Mouse (Mus musculus): Measurements from ENCODE around the gene Lce3a.

The Lce3a gene

GRCm38 (mm10) chr3:92926130-92926529 is at the start of gene Lce3a:
Lce3a (minus strand) TSS chr3:92926230.
- DNase-seq (ENCODE audit: low spot score): no peak

- DNase-seq (ENCODE audit: low spot score): no peak
Measured at GRCm38 (mm10) chr3:92966761-92967160, 40.7 kb upstream of the Lce3a start, which contains the start of gene Lce3e. Lce3e (plus strand) TSS chr3:92967061.

DNA sequence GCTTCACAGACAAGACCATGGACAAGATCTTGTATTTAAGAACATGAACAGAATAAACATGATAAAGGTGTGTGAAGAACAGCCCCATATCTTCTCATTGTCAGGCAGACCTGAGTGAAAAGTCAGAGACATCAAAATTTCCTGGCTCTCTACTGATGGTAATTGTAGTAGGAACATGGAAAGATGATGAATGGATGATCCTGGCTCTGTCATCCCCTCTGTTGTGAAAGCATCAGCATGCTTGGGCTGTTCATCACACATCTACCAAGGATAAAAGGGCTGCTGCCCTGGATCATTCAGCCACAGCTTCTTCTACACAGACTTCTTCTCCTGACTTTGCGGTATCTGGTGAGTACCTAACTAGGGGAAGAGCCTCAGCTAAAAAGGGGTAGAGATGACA is 31.1 kb upstream of the Lce3a start, which contains the start of gene Lce3d:
Gene Lce3d, plus strand, starts transcription at position 301 of the 400 bp plus-strand sequence.
- DNase-seq (ENCODE audit: low spot score): no peak

DNA sequence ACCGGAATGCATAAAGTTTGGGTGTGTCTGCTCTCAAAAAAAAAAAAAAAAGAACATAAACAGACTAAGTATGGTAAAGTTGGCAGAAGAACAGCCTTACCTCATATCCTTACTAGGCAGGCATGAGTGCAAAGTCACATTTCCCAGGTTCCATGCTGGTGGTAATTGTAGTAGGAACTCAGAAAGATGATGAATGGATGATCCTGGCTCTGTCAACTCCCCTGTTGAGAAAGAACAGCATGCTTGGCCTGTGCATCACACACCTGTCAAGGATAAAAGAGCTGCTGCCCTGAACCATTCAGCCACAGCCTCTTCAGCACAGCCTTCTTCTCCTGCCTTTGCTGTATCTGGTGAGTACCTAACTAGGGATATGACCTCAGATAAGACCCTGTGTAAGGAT is 18.2 kb upstream of the Lce3a start, which contains the start of gene Lce3c:
Gene Lce3c, plus strand, starts transcription at position 301 of the 400 bp plus-strand sequence.
- DNase-seq (ENCODE audit: low spot score): no peak

DNA sequence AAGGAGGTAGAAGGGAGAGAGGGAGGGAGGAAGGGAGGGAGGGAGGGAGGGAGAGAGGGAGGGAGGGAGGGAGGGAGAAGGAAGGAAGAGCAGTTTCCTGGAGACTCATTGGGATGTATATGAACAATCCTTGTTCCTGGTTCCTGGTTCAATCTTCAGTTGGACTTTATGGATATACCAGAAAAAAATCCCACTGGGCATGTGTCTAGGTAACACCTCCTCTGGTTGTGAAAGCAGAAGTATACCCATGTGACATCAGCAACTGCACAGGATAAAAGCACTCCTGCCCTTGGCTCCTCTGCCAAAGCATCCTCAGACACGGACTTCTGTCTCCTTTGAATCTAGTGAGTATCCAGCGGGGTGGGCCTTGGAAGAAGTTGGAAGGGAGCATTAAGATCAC is 6.6 kb upstream of the Lce3a start, which contains the start of gene Lce3b:
Gene Lce3b, plus strand, starts transcription at position 301 of the 400 bp plus-strand sequence.
- DNase-seq (ENCODE audit: low spot score): no peak

- no peak for DNase-seq (ENCODE audit: low spot score)
Measured at GRCm38 (mm10) chr3:92920364-92920763, 5.7 kb downstream of the Lce3a start.

DNA sequence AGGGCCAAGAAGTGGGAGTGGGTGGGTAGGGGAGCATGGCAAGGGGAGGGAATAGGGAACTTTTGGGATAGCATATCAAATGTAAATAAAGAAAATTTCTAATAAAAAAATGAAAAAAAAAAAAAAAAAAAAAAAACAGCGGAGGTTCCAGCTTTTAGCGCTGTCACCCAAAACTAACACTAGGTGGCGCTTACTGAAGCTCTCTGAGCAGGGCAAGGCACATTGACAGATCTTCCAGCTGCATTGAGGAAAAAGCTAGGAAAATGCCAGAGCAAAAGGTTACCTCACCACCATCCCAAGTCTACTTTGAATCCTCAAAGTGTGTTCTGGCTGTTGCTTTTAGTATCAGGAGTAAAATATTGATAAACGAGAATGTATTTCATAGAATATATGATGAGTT is 18.5 kb downstream of the Lce3a start:
- DNase-seq (ENCODE audit: low spot score): no peak

GRCm38 (mm10) chr3:92905182-92905581 is 20.8 kb downstream of the Lce3a start:
- no peak for DNase-seq (ENCODE audit: low spot score)

GRCm38 (mm10) chr3:92903640-92904039 is 22.4 kb downstream of the Lce3a start:
- no peak for DNase-seq (ENCODE audit: low spot score)

- DNase-seq (ENCODE audit: low spot score): peak; percentile 14
Measured at GRCm38 (mm10) chr3:92902992-92903391, 23.0 kb downstream of the Lce3a start.

DNA sequence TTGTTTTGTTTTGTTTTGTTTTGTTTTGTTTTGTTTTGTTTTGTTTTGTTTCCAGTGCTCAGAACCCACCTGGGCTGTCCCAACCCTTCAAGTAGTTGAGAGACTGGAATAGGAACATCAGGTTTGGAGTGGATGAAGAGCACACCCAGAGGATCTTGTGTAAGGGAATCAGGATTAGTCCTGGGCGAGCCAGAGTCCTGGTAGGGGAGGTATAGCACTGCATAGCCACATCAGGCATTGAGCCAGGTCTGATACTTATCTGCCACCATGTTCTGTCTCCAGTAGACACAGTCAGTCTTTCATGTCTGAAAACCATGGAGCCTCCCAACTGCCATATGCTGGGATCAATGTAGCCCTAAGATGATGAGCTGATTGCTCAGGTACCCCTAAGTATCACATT is 31.5 kb downstream of the Lce3a start:
- DNase-seq (ENCODE audit: low spot score): no peak

DNA sequence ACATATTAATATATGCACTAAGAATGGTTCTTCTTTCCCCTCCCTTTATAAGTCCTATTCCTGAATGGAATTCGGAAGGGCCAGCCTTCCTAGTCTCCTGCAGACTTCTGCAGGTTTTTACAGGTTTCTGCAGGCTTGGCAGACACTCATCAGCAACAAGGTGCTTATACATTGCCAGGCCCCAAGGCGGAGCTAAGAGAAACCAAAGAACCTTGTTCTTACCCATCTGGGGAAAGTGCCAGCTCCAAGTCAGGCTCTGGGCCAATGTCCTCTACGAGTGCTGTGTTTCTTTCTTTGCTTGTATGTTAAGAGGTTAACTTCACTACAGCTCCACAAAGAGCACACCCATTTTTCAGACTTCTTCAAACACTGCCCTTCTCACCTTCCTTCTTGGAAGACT is 32.0 kb downstream of the Lce3a start:
- DNase-seq (ENCODE audit: low spot score): no peak

Measured in left cerebral cortex, adult 11 months (tissue).